Mouse (Mus musculus) embryo, embryonic 10 days (tissue): ENCODE data around the gene Gm37240.
A peak's percentile ranks its signal among the peaks of the same experiment; 100 is the strongest.

Source experiments
- DNase-seq: peaks from one replicate; pipeline ENCODE4 v3.0.0-alpha.2; 2015; ENCODE audit warnings: low spot score

Gm37240 gene

DNA sequence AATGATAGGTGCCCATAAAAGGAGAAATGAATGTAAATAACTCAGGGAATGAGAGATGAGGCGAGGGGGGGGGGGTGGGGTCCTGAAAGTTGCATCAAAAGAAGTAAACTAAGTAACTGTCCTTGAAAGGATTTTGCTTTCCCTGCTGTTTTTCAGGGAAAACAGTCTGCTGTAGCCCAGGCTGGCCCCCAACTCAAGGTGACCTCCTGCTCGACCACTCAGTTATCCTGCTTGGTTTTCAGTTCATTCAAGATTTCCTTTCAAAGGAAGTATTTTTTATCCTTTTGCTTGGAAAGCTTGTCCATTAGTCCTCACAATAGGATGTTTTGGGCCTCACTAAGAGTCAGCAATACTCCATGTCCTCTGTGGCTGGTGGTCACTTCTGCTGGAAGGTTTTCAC, 547.4 kb downstream of the Gm37240 start:
- no peak for DNase-seq

DNA sequence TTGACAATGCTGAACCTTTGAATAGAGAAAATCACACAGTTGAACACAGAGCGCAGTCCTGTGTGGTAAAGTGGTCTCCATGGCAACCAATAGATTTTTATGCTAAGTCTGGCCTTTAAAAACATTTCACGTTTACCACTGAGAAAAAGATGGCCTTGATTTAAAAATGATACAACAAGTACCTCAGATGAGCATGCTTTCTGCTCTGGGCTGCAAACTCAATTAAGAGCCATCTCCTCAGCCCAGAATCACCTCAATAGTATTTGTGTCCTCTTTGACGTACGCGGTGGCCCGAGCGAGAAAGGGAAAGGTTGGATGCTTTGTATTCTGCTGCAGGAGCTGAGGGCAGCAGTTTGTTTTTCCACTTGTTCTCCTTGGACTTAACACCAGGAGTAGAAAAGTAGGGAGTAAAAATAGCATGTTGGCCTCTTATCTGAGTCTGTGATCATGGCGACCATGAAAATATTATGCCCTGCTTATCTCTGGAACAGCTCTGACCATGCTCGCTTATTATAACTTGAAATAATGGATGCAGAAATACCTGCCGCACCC, 548.0 kb downstream of the Gm37240 start:
- no peak for DNase-seq

DNA sequence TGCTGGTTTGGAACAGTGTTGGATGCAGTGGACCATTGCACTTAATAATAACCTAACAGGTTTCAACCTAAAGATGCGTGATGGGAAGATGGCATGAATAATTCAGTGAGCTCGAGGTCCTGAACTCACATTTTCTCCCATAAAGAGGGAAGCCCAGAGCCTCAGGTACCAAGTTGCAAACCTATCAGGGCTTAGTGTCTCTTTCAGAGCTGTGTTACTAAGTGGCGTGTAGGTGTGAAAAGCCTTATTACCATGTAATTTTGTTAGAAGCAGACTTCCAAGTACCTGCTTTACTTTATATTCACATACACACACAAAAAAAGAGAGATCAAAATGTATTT, 548.6 kb downstream of the Gm37240 start:
- DNase-seq, result no peak

DNA sequence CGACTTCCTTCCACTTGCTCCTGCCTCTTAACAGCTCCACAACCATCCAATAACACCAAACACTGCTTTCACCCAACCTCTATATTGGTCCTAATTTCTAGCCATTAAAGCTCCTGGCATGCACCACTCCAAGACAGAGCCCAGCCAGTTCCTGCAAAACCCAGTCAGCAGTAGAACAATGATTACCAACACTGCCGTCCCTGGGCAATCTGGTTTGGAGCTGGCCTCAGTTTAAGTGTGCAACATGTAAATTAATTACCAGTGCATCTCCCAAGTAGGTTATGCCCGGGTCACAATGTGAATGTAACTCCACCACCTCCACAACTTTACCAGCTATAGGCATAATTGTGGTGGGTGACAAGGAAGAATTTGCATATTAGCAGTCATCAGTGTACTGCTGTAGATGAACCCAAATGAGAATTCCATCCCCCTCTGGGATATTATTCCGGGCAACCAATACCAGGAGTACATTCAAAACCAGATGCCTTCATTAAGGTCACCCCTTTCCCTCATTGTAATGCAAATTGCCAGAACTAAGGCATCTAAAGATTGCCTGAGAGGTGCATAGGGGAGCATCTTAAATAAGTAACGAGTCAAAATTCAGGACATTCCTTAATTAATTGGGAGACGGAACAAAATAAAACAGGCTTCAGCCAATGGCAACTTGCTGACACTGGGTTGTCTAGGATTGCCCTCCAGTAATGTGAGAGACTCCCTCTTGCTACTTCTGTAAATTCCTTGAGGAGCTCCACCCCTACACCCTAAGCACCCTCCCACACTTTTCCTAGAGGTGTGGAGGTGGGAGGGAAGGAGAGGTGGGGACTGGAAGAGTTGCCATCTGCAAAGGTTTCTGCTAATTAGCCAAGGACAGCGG, 549.2 kb downstream of the Gm37240 start:
- DNase-seq, result no peak

DNA sequence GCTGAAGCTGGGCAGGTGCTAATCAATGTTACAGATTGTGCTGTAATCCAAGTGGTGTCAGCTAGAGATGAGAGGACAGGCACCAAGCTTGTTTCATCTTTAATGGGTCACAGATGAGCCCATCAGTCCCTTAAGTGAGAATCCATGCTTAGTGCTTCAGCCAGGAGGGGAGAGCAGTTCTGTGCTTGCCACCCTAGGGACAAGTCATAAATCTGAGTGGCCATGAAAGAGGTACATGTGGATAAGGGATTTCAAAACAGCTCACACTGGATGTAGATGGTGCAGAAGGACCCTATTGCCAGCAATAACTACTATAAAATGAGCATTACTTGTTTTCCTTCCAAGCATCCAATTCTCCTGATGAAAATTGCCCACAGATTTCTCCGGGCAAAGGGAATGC, 551.8 kb downstream of the Gm37240 start:
- no peak for DNase-seq

DNA sequence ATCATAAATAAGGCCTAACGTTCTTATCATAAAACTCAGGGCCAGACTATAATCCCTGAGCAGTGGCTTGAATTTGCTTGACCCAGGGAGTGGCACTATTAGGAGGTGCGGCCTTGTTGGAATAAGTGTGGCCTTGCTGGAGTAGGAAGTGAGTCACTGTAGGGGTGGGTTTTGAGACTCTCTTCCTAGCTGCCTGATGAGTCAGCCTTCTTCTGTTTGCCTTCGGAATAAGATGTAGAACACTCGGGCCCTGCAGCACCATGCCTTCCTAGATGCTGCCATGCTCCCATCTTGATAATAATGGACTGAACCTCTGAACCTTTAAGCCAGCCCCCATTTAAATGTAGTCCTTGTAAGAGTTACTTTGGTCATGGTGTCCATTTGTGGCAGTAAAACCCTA, 555.0 kb downstream of the Gm37240 start:
- DNase-seq, result no peak

DNA sequence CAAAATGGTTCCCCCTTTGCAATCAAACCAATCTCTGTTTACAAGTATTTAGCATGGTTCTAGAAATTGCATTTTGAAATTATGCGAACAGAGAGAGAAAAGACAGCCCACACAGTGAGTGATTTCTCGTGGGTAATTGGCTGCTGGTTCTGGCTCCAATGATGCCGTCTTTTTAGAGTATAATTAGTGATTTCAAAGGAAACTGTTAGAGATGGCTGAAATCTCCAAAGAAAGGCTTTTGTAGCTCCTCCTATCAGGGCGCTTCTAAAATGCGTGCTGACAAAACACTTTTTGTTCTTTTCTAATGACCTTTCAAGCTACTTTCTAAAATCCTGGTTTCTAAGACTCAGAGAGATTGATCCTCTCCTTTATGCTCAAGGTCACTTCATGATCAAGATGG, 569.1 kb downstream of the Gm37240 start:
- no peak for DNase-seq

DNA sequence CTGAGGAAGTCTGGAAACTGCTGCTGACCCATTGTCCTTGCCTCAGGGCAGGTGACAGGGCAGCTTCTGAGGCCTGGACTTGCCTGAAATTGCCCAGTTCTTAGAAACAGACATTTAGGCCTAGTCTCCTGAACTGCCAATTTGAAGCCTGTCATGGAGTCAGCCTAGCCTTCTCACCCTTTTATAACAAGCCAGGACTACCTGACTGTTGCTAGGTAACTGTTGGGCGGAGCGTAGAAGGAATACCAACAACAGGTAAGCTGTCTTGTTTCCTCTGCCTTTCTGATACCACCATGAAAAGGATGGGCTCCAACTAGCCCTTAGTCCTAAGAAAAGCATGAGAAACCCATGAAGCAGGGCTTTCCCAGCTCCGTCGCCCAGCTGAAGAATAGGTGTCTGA, 570.0 kb downstream of the Gm37240 start:
- DNase-seq, result no peak

DNA sequence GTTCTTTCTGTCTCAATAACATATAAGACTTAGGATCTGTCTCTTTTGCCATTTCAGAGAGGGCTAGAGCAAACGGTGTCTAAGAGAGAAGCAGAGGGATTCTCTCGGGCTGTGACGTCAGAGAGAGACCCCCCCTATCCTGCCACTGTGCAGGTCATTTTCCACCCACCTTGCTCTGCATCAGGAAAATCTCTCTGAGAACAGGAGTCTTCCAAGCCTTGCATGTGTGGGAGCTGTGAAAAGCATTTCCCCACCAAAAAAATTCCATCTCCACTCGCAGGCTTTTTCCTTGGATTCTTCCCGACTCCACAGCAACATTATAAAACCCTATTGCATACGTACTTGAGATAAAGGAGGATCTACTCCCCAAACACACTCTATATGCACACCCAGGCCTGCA, 572.4 kb downstream of the Gm37240 start:
- DNase-seq, result no peak

DNA sequence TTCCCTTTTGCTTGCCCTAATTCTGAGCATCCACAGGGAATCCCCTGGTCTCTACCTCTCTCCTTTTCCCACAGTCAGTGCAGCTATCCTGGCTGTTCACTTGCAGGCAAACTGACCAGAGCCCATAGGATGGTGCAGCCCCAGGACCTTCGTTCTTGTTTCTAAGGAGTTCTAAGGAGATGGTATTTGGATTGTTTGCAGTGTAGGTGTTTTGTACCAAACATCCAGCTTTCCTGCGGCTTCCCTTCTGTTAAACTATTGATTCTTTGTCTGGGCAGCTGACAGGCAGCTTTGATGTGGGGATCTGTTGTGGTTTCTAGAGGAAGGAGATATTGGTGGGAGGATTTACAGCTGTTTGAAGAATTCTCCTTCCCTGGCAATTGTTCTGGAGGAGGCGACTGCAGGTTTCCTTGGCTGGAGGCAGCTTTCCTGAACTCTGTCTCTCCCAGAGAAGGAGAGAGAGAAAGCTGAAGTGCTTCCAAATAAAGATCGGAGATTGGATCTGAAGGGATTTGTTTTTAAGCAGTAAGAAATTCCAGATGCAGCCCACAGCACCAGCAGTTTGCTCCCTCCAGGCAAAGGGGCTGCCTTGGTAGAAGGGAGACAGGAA, 573.6 kb downstream of the Gm37240 start:
- no peak for DNase-seq

DNA sequence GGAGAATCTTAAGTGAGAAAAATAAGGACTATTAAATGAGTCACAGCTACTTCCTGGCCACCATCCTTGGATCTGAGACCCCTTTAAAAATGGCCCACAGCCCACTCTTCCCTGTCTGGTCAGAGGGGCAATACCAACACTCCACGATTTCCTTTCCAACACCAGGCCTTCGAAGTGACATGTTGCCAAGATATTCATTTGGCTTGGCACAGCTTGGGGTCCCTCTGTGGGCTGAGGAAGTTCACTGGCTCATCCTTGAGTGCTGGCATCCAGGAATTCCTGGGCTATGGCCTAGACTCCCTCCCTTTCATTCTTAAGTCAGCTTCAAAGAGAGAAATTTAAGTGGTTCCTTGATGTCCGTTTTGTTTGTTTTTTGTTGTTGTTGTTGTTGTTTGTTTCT, 576.1 kb downstream of the Gm37240 start:
- DNase-seq, result no peak

DNA sequence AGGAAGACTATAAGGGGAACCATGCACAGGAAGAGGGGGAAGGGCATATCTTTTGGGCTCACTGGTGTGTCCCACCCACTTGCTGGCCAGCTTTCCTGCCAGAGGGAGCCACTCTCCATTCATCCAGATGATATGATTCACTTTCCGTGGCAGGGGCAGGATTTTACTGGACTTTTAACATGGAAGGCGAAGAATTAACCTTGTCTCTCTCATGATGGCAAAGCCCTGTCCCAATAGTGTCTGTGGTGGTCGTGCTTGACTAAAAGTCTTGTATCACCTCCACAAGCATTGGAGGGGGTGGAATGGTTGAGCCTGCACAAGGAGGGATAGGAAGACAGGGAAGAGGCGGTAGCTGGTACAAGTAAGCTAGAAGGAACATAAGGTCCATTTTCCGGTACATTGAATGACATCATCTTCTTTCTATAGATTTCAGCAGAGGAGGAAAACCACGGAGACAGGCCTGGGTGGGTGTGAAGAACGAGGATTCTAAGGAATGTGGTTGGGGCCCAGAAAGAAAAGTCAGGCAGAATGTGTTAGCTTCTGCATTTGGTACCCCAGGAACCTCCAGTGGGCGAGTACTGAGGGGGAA, 576.8 kb downstream of the Gm37240 start:
- DNase-seq, result no peak

DNA sequence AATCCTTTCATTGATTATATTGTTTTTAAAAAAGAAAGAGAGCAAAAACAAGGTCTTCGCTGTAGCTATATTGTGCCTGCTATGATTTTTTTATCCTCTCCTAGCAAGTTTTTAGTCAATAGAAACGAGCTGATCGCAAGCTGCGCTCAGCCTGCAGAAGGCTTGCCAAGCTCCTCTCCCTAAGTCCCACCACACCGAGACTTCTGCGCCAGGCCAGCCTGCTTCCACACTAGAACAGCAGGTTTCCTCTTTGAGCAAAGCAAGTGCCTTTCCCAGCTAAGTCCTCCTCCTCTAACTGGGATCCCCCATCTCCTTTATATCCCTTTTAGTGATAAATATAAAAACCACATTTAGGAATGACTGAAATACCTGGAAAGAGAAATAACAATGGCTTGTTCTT, 578.1 kb downstream of the Gm37240 start:
- DNase-seq, result no peak

DNA sequence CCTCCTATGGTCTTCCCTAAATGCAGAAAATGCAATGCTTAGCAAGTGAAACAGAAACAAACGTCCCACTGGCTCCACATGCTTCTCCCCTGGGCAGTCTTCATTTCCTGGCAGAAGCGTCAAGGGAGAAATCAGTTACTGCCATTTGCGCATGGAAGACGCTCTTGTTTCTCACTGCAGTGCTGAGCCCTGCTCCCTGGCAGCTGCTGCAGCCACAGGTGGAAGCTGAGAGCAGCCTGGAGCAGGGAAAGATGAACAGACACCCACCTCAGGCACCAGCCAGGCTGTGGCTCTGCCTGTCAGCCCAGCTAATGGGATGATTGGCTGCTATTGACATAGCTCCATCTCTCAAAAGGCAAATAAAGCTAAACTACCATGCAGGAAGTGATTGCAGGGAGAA, 578.6 kb downstream of the Gm37240 start:
- DNase-seq, result no peak

DNA sequence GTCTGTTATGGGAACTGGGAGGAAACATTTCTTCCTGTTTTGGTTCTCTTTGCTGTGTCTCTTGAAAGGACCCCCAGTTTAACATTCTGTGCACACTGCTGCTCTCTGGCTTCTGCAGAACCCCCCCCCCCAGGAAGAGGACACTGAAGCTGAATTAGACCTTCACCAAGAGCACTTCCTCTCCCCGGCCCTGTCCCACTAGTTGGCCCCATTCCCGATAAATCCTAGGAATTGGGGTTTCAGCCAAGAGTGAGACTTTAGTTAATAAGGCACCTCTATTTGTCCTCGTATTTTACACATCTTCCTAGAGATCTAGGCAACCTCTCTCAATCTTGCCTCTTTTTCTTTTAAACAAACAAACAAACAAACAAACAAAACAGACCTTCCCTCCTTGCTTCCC, 585.5 kb downstream of the Gm37240 start:
- no peak for DNase-seq

DNA sequence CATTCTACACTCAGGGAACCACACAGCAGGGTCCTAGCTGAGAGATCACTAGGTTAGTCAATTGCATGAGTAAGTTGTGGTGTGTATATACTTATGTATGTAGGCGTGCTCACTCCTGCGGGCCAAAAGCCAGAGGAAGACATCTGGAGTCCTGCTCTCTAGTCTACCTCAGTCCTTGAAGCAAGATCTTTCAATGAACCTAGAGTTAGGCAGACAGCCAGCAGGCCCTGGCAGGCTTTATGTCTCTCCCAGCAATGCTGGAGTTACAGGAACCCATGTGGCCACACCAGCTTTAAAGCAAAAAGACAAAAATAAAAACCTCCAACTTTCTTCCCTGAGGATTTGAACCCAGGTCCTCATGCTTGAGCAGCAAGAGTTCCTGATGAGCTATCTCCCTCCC, 586.0 kb downstream of the Gm37240 start:
- no peak for DNase-seq

DNA sequence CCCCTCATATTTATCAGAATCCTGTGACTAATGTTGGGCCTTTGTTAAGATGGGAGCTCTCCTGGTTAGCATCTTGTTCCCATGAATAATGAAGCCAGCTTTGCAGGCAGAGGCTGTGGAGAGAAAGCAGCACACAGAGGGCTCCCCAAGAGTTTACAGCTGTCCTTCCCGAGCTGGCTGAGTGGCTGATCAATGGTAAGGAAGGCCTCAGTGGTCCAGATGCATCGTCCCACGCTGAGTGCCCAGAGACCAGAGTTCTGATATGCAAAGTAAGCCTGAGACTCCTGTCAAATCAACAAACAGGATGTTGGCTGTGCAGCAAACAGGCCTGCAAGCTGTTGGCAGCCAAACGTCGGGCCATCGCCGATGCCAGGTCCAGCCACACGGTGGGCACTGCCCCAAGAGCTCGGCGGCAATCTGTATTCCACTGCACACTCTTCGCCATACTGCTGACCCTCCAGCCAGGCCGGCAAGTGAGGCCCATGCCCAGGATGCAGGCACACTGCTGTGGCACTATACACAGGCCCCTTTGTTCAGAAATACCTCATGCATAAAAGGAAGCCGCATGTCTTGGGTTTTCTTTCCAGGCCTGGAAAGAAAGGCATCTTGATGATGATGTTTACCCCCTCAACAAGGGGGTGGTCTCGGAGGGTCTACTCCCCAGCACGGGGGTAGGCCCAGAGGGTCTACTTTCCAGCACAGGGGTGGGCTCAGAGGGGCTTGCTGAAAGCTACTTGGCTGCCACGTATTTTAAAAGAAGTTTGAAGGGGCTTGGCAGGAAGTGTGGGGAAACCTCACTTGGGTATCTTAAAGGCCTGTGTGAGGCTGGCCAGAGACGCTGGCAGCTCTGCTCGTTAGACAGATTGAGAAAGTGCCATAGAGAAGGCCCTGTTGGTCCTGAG, 587.4 kb downstream of the Gm37240 start:
- DNase-seq, result no peak

DNA sequence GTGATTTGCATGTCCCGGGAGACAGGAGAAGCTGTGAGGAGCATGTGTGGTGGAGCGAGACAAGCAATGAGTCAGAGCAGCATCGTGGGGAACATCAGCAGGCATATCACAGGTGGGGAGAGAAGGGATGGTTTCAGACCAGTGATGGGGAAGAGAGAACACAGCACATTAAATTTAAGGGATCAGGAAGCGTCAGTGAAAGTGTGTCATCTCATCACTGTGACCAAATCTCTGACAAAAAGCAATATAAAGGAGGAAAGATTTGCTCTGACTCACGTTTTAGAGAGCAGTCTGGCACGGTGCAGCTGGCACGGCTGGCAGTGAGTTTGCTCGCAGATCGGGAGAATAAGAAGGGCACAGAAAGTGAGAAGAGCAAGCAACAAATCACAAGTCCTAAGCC, 592.1 kb downstream of the Gm37240 start:
- DNase-seq, result no peak

DNA sequence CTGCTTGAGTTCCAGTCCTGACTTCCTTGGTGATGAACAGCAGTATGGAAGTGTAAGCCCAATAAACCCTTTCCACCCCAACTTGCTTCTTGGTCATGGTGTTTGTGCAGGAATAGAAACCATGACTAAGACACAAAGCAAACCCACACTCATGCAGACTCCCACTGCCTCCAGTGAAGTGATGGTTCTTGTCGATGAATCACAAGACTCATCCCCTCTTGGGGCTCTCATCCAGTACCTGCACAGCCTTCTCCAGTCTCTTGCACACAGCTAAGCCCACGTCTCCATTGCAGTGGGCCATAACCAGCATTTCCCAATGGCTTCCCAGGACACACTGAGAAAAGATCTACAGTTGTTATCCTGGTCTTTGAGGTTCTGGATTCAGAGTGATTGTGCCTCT, 599.7 kb downstream of the Gm37240 start:
- no peak for DNase-seq

DNA sequence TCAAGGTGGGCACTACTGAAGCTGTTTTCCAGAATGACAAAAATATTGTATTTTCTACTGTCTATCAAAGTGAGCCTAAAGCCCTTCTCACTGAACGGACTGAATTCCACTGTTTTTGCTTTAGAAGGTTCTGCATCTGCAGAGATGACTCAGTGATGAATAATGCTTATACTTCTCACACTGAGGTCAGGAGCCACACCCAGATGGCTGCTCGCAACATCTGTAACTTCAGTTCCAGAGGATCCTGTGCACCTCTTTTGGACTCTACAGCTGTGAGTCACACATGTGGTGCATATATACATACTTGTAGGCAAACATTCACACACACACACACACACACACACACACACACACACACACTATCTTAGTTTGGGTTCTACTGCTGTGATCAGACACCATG, 602.8 kb downstream of the Gm37240 start:
- DNase-seq, result no peak

DNA sequence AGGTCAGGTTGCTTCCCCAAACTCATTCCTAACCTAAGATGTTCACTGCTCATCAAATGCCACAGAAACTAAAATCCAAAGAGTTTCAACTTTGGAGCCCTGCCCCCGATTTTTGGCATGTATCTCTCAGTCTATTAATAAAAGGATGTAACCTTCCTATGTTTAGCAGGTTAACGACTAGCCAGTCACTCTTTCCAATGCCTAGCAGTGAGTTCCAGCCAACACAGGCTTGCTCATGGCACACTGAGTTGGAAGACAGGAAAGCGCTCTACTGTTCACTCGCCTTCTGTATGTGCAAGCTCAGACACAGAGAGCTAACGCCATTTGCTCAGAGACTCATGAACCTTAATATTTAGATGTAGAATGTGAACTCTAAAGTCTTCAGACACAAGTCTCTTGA, 604.5 kb downstream of the Gm37240 start:
- no peak for DNase-seq

DNA sequence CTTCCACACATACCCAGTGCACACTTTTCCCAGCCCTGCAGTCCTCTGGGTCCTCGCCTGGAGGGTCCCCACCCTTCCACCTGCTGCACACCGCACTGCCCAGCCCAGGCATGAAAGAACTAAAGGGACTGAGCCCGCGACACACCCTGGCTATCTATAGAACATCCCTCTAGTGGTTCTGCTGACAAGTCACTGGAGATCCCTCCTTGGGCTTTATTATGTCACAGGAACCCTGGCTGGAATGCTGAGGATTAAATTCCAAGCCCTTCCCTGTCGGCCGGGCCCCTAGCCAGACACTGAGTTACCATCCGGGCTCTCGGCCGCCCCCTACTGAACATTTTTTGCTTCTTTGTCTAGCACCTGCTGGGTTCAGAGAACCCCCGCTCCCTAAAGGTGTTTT, 612.2 kb downstream of the Gm37240 start:
- DNase-seq, result peak; percentile 24
